Mouse (Mus musculus) thymus, postnatal 36 days (tissue): ENCODE results near the gene Irak3.
A peak's percentile ranks its signal among the peaks of the same experiment; 100 is the strongest.
"Not testable (repeated sequence)": the region's sequence is repeated elsewhere in the genome, so short reads cannot be mapped to it uniquely, and the experiment has no call there.

Experiments
- DNase-seq, 2 experiments: peaks; one replicate each; pipeline ENCODE4 v3.0.0; 2022; ENCODE audit warnings: mixed read lengths in 2 of 2

Irak3 gene

GRCm38 (mm10) chr10:120153911-120154310 lies 48.0 kb downstream of the Irak3 start:
- no peak for DNase-seq

GRCm38 (mm10) chr10:120151672-120152071 lies 50.3 kb downstream of the Irak3 start:
- DNase-seq: no peak

- DNase-seq: no peak
These were observed 60.9 kb downstream of the Irak3 start for GRCm38 (mm10) chr10:120140916-120141516.

- DNase-seq: no peak
These were observed 61.7 kb downstream of the Irak3 start for GRCm38 (mm10) chr10:120140193-120140592.

GRCm38 (mm10) chr10:120136020-120136562 lies 65.8 kb downstream of the Irak3 start:
- no peak for DNase-seq

GRCm38 (mm10) chr10:120133697-120134096 lies 68.2 kb downstream of the Irak3 start:
- no peak for DNase-seq

- DNase-seq: peak; percentile 35 to 47
These were observed 71.3 kb downstream of the Irak3 start for GRCm38 (mm10) chr10:120130621-120131020.

GRCm38 (mm10) chr10:120128601-120129277 lies 73.2 kb downstream of the Irak3 start:
- DNase-seq: no peak

GRCm38 (mm10) chr10:120125465-120125857 lies 76.5 kb downstream of the Irak3 start:
- DNase-seq: no peak

GRCm38 (mm10) chr10:120124801-120125464 lies 77.0 kb downstream of the Irak3 start:
- peak; percentile 80 to 84 for DNase-seq

- DNase-seq: no peak
These were observed 78.2 kb downstream of the Irak3 start for GRCm38 (mm10) chr10:120123721-120124120.

- no peak for DNase-seq
These were observed 86.7 kb downstream of the Irak3 start for GRCm38 (mm10) chr10:120115249-120115648.

- DNase-seq: no peak
These were observed 87.4 kb downstream of the Irak3 start for GRCm38 (mm10) chr10:120114493-120114892.

- DNase-seq: no peak
These were observed 88.0 kb downstream of the Irak3 start for GRCm38 (mm10) chr10:120113980-120114379.

GRCm38 (mm10) chr10:120113482-120113881 lies 88.4 kb downstream of the Irak3 start:
- not testable (repeated sequence) for DNase-seq

- DNase-seq: peak; percentile 98 to 100
These were observed 89.2 kb downstream of the Irak3 start, which contains the start of gene Helb for GRCm38 (mm10) chr10:120112507-120113396. Gene Helb (minus strand): TSS chr10:120112987.

GRCm38 (mm10) chr10:120111691-120112319 lies 90.1 kb downstream of the Irak3 start:
- DNase-seq: no peak

- DNase-seq: no peak
These were observed 101.1 kb downstream of the Irak3 start for GRCm38 (mm10) chr10:120100806-120101205.

GRCm38 (mm10) chr10:120097564-120097963 lies 104.4 kb downstream of the Irak3 start:
- no peak for DNase-seq

- no peak for DNase-seq
These were observed 106.2 kb downstream of the Irak3 start for GRCm38 (mm10) chr10:120095716-120096115.

GRCm38 (mm10) chr10:120095136-120095535 lies 106.8 kb downstream of the Irak3 start:
- DNase-seq: no peak

- DNase-seq: no peak
These were observed 109.4 kb downstream of the Irak3 start for GRCm38 (mm10) chr10:120092548-120092947.
